Mouse (Mus musculus) spleen, adult 2 months (tissue): ENCODE measurements around the gene Gnpat.

Experiments used
- CTCF ChIP-seq: fragments of 200-500 bp; IDR thresholded peaks from 2 replicates; pipeline ENCODE4 v1.5.1; 2011; ENCODE audit warnings: mild to moderate bottlenecking, inconsistent platforms; ENCODE audit not compliant: insufficient read depth, insufficient read length, insufficient replicate concordance; ENCODE audit errors: extremely low read depth
- POLR2A ChIP-seq: fragments of 200-500 bp; IDR thresholded peaks from 2 replicates; pipeline ENCODE4 v1.6.1; 2011; ENCODE audit warnings: low read depth, low read length, inconsistent platforms

GRCm38 (mm10) chr8:124826658-124827057, 36.2 kb upstream of the Gnpat start:
- TF ChIP-seq CTCF, result no peak
- no peak for TF ChIP-seq POLR2A
